Mouse (Mus musculus): ENCODE data around the gene Mettl7a3. TPM values are rescaled to one million over a fixed set of nuclear protein-coding genes. Genes with fewer than 3 reads are reported as not detected.
"Not testable (repeated sequence)": the region's sequence is repeated elsewhere in the genome, so short reads cannot be mapped to it uniquely, and the experiment has no call there.

The Mettl7a3 gene
- not detected for total RNA-seq (2021)

DNA sequence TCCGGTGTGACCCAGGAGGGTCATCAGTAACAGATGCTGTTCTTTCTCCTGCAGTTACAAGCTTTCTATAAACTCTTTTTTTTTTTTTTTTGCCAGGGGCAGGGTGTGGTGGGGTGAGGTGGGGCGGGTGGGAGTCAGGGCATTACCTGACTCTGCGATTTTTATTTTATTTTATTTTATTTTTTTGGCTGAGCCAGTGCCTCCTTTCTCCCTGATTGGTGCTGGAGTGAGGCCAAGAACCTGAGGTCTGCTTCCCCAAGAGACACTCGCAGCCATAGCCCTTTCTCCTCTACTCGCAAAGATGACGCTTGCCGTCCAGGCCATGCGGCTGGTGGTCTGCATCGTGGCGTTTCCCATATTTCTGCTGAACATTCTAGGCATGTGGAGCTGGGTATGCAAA, at the start of gene Mettl7a3:
TSS of gene Mettl7a3 (plus strand) at position 301 of the 400 bp plus-strand sequence.
- no peak for DNase-seq

DNA sequence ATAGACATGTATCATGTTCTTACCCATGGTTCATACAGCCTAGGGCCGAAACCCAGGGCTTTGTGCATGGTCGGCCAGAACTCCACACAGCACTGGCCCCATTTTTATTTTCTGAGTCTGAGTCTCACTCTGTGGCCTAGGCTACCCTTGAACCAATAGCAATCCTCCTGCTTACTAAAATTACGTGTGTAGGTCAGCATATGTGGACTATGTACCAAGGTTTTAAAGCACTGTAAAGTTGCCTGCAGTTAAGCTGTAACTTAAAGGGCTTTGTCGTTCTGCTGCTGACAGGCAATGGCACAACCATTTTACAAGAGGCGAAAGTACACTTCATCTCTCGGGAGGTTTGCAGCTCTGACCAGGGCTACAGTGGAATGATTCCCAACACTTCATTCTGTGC, 45.7 kb upstream of the Mettl7a3 start:
- DNase-seq, result no peak

DNA sequence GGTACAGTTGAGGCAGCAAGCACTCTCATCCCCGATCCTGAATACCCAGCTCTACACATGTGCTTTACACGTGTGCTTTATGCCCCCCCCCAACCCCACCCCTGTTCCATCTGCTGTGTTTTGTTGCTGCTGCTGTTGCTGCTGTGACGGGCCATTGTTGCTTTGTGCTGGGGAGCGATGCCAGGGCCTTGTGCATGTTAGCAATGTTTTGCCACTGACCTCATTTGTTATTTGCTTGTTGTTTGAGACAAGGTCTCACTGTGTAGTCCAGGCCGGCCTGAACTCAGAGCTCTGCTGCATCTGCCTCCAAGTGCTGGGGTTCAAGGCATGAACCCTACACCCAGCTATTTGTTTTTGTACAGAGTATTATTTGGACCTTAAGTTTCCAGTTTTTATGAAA, 43.9 kb upstream of the Mettl7a3 start:
- DNase-seq, result no peak

DNA sequence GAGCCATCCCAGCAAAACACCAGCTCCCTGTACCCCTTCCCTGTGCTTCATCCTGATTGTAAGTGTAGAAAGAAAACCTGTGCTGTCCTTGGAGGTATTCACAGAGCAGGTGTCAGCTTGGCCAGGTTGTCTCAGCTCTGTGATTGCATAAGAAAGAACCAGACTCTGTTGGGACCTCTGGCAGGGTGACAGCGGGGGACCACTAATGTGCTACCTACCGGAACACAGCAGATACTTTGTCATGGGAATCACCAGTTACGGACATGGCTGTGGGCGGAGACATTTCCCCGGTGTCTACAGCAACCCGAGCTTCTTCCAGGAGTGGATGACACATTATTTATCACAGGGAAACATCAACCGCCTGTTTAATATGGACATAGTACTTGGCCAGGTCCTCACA, 42.4 kb upstream of the Mettl7a3 start:
- DNase-seq, result no peak

DNA sequence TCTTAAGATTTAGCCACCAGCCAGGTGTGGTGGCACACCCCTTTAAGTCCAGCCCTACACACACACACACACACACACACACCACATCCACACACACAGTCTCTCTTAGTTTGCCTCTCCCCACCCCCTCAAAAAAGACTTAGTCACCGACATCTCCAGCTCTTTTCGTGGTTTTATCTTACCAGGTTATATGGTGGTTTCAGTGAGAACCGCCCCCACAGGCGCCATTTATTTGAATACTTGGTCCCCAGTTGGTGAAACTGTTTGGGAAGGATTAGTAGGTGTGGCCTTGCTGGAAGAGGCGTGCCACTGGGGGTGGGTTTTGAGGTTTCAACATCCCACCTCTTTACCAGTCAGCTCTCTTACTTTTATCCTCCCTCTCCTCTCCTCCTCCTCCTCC, 36.9 kb upstream of the Mettl7a3 start:
- no peak for DNase-seq

DNA sequence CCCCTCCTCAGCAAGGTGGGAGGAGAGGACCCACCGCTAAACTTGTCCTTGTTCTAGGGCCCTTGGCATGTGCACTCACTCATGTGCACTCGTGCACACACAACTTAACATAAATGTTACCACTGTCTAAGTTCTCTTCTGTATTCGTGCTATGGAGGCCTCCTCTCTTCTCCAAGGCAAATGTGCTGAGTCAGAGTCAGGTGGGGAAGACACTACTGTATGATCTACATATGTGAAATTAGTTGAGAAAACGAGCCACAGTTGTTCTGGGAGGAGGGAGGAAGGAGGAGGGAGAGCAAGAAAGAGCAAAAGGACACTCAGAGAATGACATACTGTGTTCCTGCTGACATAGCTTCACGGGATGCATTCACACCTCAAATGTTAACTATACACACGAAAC, 34.2 kb upstream of the Mettl7a3 start:
- DNase-seq, result no peak

DNA sequence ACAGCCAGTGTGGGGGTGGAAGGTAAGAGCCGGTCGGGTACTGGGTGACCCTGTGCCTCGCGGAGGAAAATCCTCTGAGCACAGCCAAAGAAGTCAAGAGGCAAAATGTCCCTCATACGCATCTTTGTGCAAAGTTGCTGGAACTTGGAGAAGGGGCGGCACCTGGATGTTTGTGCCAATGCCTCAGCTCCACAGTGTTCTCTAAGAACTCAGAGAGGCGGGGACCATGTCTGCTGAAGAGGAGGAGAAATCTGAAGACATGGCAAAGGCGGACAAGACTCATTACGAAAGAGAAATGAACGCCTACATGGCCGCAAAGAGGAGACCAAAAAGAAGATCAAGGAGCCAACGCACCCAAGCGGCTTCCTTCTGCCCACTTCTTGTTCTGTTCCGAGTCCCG, 33.2 kb upstream of the Mettl7a3 start:
- no peak for DNase-seq

DNA sequence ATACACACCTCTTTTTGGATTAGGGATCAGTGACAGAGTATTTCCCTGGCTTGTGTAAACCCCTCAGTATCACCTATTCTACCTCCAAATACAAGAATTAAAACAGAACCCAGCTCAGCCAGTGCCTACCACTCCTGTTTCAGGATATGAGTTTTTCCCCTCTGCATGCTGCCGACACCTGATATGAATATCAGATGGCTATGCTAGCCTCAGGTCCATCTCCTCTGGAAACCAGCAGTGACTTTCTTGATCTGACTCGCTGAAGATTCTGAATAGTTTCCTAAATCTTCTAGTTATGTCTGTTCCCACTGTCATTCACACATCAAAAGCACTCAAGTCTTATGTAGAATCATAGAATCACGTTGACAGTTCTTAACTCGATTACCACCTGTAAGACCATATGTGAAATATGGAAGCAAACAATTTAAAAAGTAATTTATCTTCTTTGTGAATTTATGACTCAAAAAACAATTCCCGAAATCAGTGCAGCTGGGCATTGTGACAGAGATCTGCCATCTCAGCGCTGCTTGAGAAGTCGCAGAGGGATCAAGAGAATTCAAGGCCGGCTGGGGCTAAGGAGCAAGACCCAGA, 31.2 kb upstream of the Mettl7a3 start:
- no peak for DNase-seq

DNA sequence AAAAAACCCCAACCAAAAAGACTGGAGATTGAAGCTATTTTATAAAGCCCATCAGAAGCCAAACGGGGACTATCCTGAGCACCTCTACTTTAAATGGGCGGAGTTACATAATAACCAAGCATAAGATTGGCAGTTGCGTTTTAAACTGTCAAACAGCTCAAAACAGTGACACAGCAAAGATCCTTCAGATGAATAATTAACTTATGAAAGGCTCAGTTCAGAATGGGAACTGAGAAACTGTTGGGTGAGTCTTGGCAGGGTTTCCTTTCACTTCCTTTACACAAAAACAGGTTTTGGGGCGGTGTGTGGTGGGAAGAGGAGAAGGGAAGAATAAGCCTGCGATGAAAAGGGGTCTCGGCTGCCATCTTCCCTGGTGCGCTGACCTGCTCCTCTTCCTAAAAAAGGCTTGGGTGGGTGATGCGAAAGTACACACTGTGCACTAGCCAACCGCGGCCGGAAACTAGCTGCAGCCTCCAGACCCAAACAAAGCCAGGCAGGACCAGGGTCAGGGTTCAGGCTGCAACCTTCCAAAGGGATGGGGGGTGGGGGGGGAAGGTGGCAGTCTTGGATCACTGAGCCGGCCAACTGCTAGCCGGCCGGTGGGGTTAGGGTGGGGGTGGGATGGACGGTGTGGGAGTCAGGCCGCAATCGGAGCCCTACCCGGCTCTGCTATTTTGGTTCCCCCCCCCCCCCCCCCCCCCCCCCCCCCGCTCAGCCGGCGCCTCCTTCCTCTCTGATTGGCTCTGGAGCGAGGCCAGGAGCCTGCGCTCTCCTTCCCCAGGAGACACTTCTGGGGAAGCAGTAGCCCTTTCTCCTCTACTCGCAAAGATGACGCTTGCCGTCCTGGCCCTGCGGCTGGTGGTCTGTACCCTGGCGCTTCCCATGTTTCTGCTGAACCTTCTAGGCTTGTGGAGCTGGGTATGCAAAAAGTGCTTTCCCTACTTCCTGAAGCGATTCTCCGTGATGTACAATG, 30.4 kb upstream of the Mettl7a3 start, which contains the start of gene Mettl7a1:
TSS of gene Mettl7a1 (plus strand) at position 122 of the 973 bp plus-strand sequence.
- peak; percentile 87 for DNase-seq

DNA sequence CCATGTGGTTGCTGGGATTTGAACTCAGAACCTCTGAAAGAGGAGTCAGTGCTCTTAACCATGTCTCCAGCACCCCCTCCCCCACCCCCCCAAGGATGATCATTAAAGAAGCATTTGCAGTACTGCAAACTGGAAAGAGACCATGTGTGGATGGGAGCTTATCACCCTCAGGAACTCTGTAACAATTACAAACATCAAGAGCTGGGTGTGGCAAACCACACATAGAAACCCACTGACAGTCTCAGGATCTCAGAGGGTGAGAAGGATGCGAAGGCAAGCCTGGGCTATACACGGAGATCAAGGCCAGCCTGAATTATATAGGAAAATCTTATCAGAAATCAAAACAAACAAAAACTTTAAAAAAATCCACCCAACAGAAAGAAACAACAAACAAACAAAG, 28.5 kb upstream of the Mettl7a3 start:
- DNase-seq, result no peak

DNA sequence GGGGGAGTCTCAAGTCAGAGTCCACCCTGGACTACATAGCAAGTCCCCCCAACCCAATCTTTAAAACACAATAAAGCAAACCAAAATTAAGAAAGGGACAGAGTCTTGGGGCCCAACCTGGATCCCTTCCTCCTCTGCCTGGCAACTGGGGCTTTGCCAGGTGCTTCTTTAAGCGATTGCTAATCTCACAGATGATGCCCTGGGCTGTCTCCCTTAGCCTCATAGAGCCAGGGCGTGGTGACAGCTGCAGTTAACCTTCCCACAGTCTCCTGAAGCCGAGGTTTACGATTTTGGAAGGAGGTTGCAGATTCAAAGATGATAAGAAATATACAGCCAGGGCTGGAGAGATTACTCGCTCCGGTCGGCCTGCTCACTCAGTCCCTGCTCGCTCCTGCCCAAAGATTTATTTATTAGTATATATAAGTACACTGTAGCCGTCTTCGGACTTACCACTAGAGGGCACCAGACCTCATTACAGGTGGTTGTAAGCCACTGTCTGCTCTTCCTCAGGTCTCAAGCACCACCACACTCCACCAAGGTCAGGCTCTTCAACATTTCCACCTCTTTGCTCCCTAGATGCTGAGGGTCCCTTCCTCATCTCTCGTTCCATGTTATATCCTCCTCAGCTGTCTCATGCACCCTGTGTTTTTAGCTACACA, 27.2 kb upstream of the Mettl7a3 start:
- DNase-seq, result peak; percentile 23

DNA sequence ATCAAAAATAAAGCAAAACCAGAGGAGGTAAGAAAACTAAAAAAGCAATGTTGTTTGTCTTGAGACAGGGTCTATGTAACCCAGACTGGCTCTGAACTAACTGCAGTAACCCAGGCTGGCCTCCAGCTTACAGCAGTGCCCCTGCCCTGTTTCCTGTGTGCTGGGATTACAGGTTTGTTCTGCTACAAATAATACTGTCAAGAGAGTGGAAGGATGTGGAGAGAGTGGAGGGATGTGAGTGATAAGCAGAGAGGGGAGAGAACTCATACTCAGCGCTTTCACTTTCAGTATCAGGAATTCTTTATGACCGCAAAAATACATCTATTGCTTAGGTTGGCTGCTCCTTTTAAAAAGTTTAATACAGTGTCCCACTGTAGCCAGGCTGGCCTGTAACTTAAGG, 22.4 kb upstream of the Mettl7a3 start:
- no peak for DNase-seq

DNA sequence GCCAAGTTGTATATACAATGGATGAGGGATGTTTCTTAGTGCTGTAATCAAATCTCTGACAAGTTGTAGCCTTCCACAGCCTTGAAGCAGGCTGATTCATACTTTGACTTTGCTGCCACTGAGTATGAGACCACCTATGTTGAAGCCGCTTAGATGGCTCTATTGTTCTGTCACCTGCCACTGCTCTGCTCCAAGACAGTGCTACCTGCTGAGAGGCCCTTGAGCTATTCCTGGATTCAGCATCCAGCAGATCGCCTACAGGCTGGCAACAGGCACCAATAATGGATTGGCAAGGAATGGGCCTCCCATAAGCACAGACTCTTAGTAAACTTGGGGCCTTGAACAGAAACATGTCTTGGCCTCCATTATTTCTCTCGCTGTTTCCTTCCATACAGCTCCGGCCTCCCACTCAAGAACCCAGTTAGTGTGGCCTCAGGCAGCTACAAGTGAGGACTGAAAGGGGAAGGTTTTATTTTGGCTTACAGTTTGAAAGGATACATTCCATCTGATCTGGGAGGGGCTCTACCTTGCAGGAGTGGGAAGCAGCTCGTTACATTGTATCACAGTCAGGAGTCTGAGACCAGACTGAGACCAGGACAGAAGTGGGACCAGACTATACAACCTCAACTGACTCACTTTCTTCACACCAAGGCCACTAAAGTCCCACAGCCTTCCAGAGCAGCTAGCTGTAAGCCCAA, 20.1 kb upstream of the Mettl7a3 start:
- DNase-seq, result no peak

DNA sequence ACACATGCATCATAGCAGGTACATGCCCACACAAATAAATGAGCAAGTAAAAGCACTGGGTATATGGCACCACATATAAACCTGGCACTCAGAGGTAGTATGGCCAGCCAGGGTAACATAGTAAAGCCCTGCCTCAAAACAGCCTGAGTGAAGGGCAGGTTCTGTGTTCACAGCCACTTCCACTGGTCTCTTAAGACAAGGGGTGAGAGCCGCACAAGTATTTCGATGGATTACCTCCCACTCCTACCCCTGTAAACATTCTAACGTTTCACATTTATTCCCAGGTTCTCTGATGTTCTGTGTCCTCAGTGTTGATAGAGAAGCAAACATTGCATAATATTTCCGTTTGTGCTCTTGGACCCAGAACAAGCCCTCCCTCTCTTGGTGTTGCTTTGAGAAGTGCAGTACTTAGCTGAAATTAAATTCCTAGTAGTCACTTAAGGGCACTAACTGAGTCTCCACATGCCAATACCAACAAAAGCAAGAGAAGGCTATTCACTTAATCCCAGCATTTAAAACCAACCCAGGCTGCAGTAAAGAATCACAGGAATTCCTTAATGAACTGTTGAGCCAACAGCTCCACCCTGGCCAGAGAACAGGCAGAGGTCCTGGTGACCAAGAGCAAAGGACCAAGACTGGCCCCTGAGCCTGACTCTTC, 16.6 kb upstream of the Mettl7a3 start:
- DNase-seq, result not testable (repeated sequence)

DNA sequence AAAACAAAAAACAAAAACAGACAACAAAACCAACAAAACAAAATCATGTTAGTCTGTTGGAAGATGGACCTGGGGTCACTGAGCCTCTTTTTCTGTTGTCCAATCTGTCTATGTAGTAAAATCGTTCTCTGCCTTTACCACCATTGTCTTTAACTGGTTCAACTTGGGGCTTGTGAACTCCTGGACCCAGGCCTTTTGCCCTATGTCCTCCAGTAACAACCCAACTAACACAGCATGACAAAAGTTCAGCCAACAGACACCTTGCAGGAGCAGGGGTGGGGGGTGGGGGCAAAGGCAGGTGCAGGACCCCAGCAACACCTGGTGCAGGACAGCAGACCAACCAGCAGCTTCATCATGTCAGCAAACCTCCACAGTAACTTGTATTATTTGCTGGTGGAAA, 14.8 kb upstream of the Mettl7a3 start:
- no peak for DNase-seq

DNA sequence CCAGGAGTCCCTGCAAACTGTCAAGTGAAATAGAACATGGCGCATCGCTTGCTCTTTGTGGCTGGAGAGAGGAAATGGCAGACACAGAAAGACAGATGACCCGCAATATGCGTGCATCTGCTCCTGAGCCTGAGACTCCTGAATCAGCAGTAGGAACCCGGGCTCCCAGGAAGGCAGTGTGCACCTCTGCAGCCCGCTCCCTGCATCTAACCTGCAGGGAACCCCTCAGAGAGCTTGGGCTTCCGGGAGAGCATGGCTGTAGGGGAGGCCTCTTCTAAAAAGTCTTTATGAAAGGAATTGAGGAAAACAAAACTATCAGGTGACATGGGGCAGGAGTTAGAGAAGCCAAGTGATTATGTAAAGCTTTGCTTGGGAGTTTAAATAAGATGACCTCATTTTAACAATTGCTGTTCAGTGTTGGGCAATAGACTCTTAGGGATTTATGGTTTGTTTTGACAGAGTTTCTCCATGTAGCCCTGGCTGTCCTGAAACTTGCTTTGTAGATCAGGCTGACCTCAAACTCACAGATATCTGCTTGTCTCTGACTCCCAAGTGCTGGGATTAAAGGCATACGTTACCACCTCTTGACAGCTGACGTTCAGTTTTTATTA, 14.3 kb upstream of the Mettl7a3 start:
- DNase-seq, result no peak

DNA sequence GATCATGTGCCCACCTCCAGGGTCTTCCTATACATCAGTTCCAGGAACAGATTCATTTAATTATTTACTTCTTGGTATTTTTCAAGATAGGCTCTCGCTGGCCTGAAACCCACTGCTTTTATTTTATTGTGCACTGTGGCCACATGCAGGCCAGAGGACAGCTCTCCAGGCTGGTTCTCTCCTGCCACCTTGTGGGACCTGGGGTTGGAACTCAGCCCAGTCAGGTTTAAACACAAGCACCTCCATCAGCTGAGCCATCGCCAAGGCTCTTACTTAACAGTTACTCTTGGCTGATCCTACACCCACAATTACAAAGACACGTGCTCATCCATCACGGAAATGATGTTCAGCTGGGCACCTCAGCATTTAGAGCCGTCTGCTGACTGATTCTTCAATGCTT, 13.6 kb upstream of the Mettl7a3 start:
- peak; percentile 63 for DNase-seq

DNA sequence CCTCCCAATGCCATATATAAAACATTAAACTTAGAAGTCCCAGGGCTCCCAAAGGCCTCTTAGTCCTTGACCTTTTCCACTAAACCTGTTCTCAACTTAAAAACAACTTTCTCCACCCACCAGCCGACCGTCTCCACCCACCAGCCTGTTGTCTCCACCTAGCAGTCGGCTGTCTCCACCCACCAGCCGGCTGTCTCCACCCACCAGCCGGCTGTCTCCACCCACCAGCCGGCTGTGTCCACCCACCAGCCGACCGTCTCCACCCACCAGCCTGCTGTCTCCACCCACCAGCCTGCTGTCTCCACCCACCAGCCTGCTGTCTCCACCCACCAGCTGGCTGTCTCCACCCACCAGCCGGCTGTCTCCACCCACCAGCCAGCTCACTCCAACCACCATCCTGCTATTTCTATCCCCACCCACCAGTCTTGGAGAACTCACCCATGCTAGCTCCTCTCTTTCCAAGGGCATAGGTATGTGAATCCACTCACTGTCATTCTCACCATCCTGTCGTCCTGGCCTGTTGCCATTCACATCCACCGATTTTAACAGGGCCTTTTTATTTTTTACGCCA, 10.6 kb upstream of the Mettl7a3 start:
- no peak for DNase-seq

DNA sequence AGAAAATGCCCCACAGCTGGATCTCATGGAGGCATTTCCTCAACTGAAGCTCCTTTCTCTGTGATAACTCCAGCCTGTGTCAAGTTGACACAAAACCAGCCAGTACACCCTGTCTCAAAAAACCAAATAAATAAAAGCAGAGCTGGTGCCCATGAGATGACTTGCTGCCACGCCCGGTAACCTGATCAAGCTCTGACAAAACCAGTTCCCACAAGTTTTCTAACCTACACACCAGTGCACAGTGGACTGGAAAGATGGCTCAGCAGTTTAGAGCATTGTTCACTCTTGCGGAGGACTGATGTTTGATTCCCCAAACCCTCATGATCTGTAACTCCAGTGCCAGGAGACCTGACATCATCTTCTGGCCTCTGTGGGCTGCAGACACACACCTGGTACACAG, 9.5 kb upstream of the Mettl7a3 start:
- DNase-seq, result no peak

DNA sequence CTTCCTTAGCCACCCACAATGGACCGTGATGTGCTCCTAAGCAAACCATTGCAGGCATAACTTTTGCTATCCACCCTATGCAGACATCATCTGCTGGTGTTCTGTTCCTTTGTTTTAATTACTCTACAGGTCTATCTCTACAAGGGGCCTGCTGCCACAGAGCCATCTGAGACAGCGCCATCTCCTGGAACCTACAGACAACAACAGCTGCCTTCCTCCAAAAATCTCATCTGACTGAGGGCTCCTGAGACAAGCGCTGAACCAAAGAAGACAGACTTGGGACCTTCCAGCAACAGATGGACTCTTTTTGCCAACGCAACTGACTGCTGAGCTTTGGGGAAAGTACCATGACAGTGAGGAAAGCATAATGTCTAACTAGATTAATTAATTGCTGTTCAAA, 6.6 kb upstream of the Mettl7a3 start:
- not testable (repeated sequence) for DNase-seq

DNA sequence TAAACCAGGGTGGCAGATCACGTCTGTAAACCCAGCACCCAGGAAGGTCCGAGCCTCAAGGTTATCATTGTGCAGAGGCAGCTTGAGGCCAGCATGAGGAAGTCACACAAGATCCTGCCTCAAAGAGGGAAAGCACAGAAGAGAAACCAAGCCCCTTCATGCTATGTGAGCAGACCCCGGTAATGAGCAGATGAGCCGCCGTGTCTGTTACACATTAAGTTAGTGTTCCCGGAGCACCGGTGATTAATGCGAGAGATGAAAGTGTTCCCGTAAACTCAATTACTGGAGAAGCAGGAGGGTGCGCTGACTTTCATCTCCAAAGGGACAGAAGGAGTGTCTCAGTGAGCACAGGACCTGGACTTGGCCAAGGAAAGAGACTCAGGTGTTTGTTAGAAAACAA, 5.4 kb upstream of the Mettl7a3 start:
- DNase-seq, result not testable (repeated sequence)
